Mouse (Mus musculus) hindbrain, embryonic 16.5 days (tissue): ENCODE measurements around the gene Calcrl. TPM values are rescaled to one million over a fixed set of nuclear protein-coding genes. Genes with fewer than 3 reads are reported as not detected.

Experiments used
- ATAC-seq: fragments of 200-750 bp; cut with Nextera tagmentation; 2 replicates; pipeline ENCODE4 v1.8.0; 2017; ENCODE audit warnings: moderate TSS enrichment, moderate library complexity
- H3K27ac ChIP-seq: fragments of 300-500 bp; sonication (generic); 2 replicates; pipeline ENCODE4 v1.5.1; 2014; ENCODE audit warnings: low read depth, mild to moderate bottlenecking, control low read depth, low read length, moderate library complexity
- H3K27me3 ChIP-seq: fragments of 300-500 bp; sonication (generic); replicated peaks from 2 replicates; pipeline ENCODE4 v1.6.1; 2014; ENCODE audit warnings: low read length; ENCODE audit not compliant: control insufficient read depth, insufficient read depth
- H3K36me3 ChIP-seq: fragments of 300-500 bp; sonication (generic); 2 replicates; pipeline ENCODE4 v1.6.1; 2014; ENCODE audit warnings: mild to moderate bottlenecking, low read length, moderate library complexity, mixed read lengths; ENCODE audit not compliant: control insufficient read depth, insufficient read depth
- H3K4me1 ChIP-seq: fragments of 300-500 bp; sonication (generic); 2 replicates; pipeline ENCODE4 v1.6.1; 2014; ENCODE audit warnings: low read depth, low read length; ENCODE audit not compliant: control insufficient read depth, insufficient read depth
- H3K4me2 ChIP-seq: fragments of 300-500 bp; sonication (generic); 2 replicates; pipeline ENCODE4 v1.6.1; 2014; ENCODE audit warnings: mild to moderate bottlenecking, low read length, control low read depth, moderate library complexity
- H3K4me3 ChIP-seq: fragments of 300-500 bp; sonication (generic); 2 replicates; pipeline ENCODE4 v1.5.1; 2014; ENCODE audit warnings: mild to moderate bottlenecking, low read length, control low read depth, moderate library complexity
- H3K9ac ChIP-seq: fragments of 300-500 bp; sonication (generic); 2 replicates; pipeline ENCODE4 v1.6.1; 2014; ENCODE audit warnings: low read depth, mild to moderate bottlenecking, control low read depth, low read length, moderate library complexity
- H3K9me3 ChIP-seq: fragments of 300-500 bp; sonication (generic); 2 replicates; pipeline ENCODE4 v1.6.1; 2014; ENCODE audit warnings: mild to moderate bottlenecking, low read length, moderate library complexity; ENCODE audit not compliant: control insufficient read depth
- WGBS: fragments of 180-500 bp; shearing (Covaris S2); extraction: QIAGEN DNeasy Blood & Tissue Kit; methylation state at CpG from one replicate; pipeline ENCODE4 v1.1.7; 2014; 5-methylcytosine and 5-hydroxymethylcytosine counted together
- polyA plus RNA-seq: library from polyadenylated mRNA; unstranded; fragments of >200 nt; fragmentation: Nextera tagmentation; extraction: Ambion mirVana; gene quantifications from 2 replicates; pipeline ENCODE4 v1.2.1, GENCODE M21; 2015

Gene Calcrl
- polyA plus RNA-seq, 1 experiment from 2014 or later: 13.9 TPM

GRCm38 (mm10) chr2:84384911-84385693 lies 40.1 kb downstream of the Calcrl start:
- WGBS: 70% methylated on average over 6 of the region's 6 CpGs
- no peak overlapping the region for H3K4me3 ChIP-seq
- no peak for ATAC-seq

GRCm38 (mm10) chr2:84383828-84384227 lies 41.4 kb downstream of the Calcrl start:
- WGBS: 80% methylated on average over 4 of the region's 4 CpGs
- H3K4me3 ChIP-seq: no peak overlapping the region
- H3K27me3 ChIP-seq: no peaks in the 10 kb centered on the region
- H3K27ac ChIP-seq: no peak overlapping the region
- no peaks in the 10 kb centered on the region for H3K36me3 ChIP-seq
- no peak overlapping the region for H3K9ac ChIP-seq
- no peak for ATAC-seq
- H3K4me2 ChIP-seq: no peak overlapping the region
- no peaks in the 10 kb centered on the region for H3K4me1 ChIP-seq
- H3K9me3 ChIP-seq: no peaks in the 10 kb centered on the region

More at GRCm38 (mm10) chr2:84384911-84385693, 40.1 kb downstream of the Calcrl start:
- H3K9me3 ChIP-seq: no peaks in the 10 kb centered on the region
- H3K36me3 ChIP-seq: no peaks in the 10 kb centered on the region
- H3K27me3 ChIP-seq: no peaks in the 10 kb centered on the region
- H3K9ac ChIP-seq: no peak overlapping the region
- H3K27ac ChIP-seq: no peak overlapping the region
- H3K4me2 ChIP-seq: no peak overlapping the region
- H3K4me1 ChIP-seq: no peaks in the 10 kb centered on the region

- H3K27ac ChIP-seq: no peak overlapping the region
- H3K4me1 ChIP-seq: no peaks in the 10 kb centered on the region
- no peaks in the 10 kb centered on the region for H3K27me3 ChIP-seq
- no peak overlapping the region for H3K4me2 ChIP-seq
- H3K4me3 ChIP-seq: no peak overlapping the region
- no peak overlapping the region for H3K9ac ChIP-seq
- no peak for ATAC-seq
- H3K9me3 ChIP-seq: no peaks in the 10 kb centered on the region
- H3K36me3 ChIP-seq: no peaks in the 10 kb centered on the region
Measured at GRCm38 (mm10) chr2:84382556-84382955, 42.7 kb downstream of the Calcrl start.

- 89% methylated on average over 5 of the region's 5 CpGs for WGBS
- no peaks in the 10 kb centered on the region for H3K4me1 ChIP-seq
- no peak overlapping the region for H3K4me3 ChIP-seq
- no peaks in the 10 kb centered on the region for H3K36me3 ChIP-seq
- H3K9me3 ChIP-seq: no peaks in the 10 kb centered on the region
- no peaks in the 10 kb centered on the region for H3K27me3 ChIP-seq
- no peak overlapping the region for H3K9ac ChIP-seq
- no peak for ATAC-seq
- no peak overlapping the region for H3K4me2 ChIP-seq
- no peak overlapping the region for H3K27ac ChIP-seq
Measured at GRCm38 (mm10) chr2:84381997-84382396, 43.2 kb downstream of the Calcrl start.

GRCm38 (mm10) chr2:84380816-84381215 lies 44.4 kb downstream of the Calcrl start:
- no peak overlapping the region for H3K9ac ChIP-seq
- H3K4me2 ChIP-seq: peak overlapping the region; percentile 2; the same call in 1 of the 2 replicates
- H3K27me3 ChIP-seq: no peaks in the 10 kb centered on the region

GRCm38 (mm10) chr2:84378678-84379077 lies 46.5 kb downstream of the Calcrl start:
- no peak overlapping the region for H3K9ac ChIP-seq
- WGBS: 82% methylated on average over 5 of the region's 5 CpGs
- H3K4me3 ChIP-seq: no peak overlapping the region
- no peak for ATAC-seq
- H3K4me2 ChIP-seq: no peak overlapping the region
- no peak overlapping the region for H3K27ac ChIP-seq
- no peaks in the 10 kb centered on the region for H3K9me3 ChIP-seq
- no peaks in the 10 kb centered on the region for H3K4me1 ChIP-seq
- H3K27me3 ChIP-seq: no peaks in the 10 kb centered on the region
- H3K36me3 ChIP-seq: no peaks in the 10 kb centered on the region

More at GRCm38 (mm10) chr2:84380816-84381215, 44.4 kb downstream of the Calcrl start:
- peak; percentile 24; the same call in 1 of the 2 replicates for ATAC-seq
- WGBS: 68% methylated on average over 11 of the region's 11 CpGs
- Histone ChIP-seq H3K9me3 (no peaks in the 10 kb centered on the region), H3K36me3 (no peaks in the 10 kb centered on the region), H3K4me1 (no peaks in the 10 kb centered on the region), H3K4me3 (no peak overlapping the region), H3K27ac (no peak overlapping the region)

GRCm38 (mm10) chr2:84369256-84369655 lies 56.0 kb downstream of the Calcrl start:
- H3K27me3 ChIP-seq: no peaks in the 10 kb centered on the region
- no peak overlapping the region for H3K4me2 ChIP-seq
- no peak for ATAC-seq
- H3K9me3 ChIP-seq: no peaks in the 10 kb centered on the region
- no peak overlapping the region for H3K9ac ChIP-seq
- no peak overlapping the region for H3K4me3 ChIP-seq
- H3K27ac ChIP-seq: no peak overlapping the region
- 84% methylated on average over 5 of the region's 5 CpGs for WGBS
- H3K36me3 ChIP-seq: no peaks in the 10 kb centered on the region
- H3K4me1 ChIP-seq: no peaks in the 10 kb centered on the region

GRCm38 (mm10) chr2:84366742-84367141 lies 58.5 kb downstream of the Calcrl start:
- H3K27me3 ChIP-seq: no peaks in the 10 kb centered on the region
- no peaks in the 10 kb centered on the region for H3K36me3 ChIP-seq
- no peak overlapping the region for H3K4me3 ChIP-seq
- H3K4me2 ChIP-seq: no peak overlapping the region
- H3K9me3 ChIP-seq: no peaks in the 10 kb centered on the region
- no peak overlapping the region for H3K27ac ChIP-seq
- no peak overlapping the region for H3K9ac ChIP-seq
- ATAC-seq: no peak
- no peaks in the 10 kb centered on the region for H3K4me1 ChIP-seq

- Histone ChIP-seq H3K27me3 (no peaks in the 10 kb centered on the region), H3K27ac (no peak overlapping the region), H3K4me2 (no peak overlapping the region), H3K9ac (no peak overlapping the region), H3K4me1 (no peaks in the 10 kb centered on the region), H3K36me3 (no peaks in the 10 kb centered on the region), H3K4me3 (no peak overlapping the region), H3K9me3 (no peaks in the 10 kb centered on the region)
- no peak for ATAC-seq
- 77% methylated on average over 3 of the region's 3 CpGs for WGBS
Measured at GRCm38 (mm10) chr2:84365266-84365665, 59.9 kb downstream of the Calcrl start.
